Comparison of ENCODE assay signal across 18 mouse cellular contexts in genomic region chr1:154794518-154794951, GRCm38 (mm10).
DNase-seq lines count a peak whose midpoint lies in the region; ATAC-seq and TF ChIP-seq lines count a peak whose summit lies in the region.
"Had no signal": no experiment of that assay in that cellular context is flagged by ENCODE, and none has a peak within 500 bp of the region (broad histone marks: within the 10 kb centered on the region; RNA-seq: fewer than 3 reads in every experiment).

No protein-coding gene starts in this region.

- H3K27ac ChIP-seq in spleen, adult 2 months (ENCODE audit: insufficient read depth, low read length) = peak overlapping the region; percentile 40
- H3K27ac ChIP-seq in CH12.LX (ENCODE audit: insufficient read depth, low read depth) = no peak overlapping the region
- H3K27ac ChIP-seq in bone marrow, adult 2 months (ENCODE audit: control insufficient read depth, insufficient read depth, low read depth, low read length, poor library complexity) = peak overlapping the region; percentile 43; the same call in 1 of the 2 replicates
- no peak overlapping the region for H3K27ac ChIP-seq in hindbrain, embryonic 11.5 days (ENCODE audit: low read depth, low read length)
- no peak overlapping the region for H3K27ac ChIP-seq in hindbrain, embryonic 10.5 days
- H3K27ac ChIP-seq: embryonic facial prominence, embryonic 12.5 days; heart, embryonic 13.5 days; kidney, postnatal 0 days had no signal

- dilution Hi-C loops in CH12.LX (cut with MboI; ENCODE audit: extremely low pct_ligation_motif_present, extremely low pct_unique_long_range_greater_than_20kb, low sequenced_read_pairs) = no loop called here

- no peak overlapping the region for H3K4me2 ChIP-seq in CH12.LX (ENCODE audit: insufficient read depth, low read depth, poor library complexity, severe bottlenecking)
- H3K4me2 ChIP-seq in hindbrain, embryonic 11.5 days (replicated peaks; ENCODE audit: low read depth, low read length) = no peak overlapping the region
- H3K4me2 ChIP-seq: embryonic facial prominence, embryonic 12.5 days; heart, embryonic 13.5 days; lung, embryonic 14.5 days had no signal

- in situ Hi-C loops in CH12.LX (cut with MboI; ENCODE audit: low pct_ligation_motif_present, low pct_unique_long_range_greater_than_20kb, low sequenced_read_pairs) = no loop called here

- TF ChIP-seq EP300 in CH12.LX (IDR thresholded peaks at IDR 0.05; ENCODE audit: low read length) = peak; percentile 29; the same call in 1 of the 2 replicates

- H3K27me3 ChIP-seq in spleen, adult 2 months (ENCODE audit: control insufficient read depth, insufficient read depth, low read length) = no peaks in the 10 kb centered on the region
- H3K27me3 ChIP-seq in CH12.LX (replicated peaks) = no peaks in the 10 kb centered on the region
- no peaks in the 10 kb centered on the region for H3K27me3 ChIP-seq in hindbrain, embryonic 11.5 days (ENCODE audit: control insufficient read depth, insufficient read depth, low read length)
- no peaks in the 10 kb centered on the region for H3K27me3 ChIP-seq in hindbrain, embryonic 10.5 days (ENCODE audit: insufficient read depth, poor library complexity, severe bottlenecking)
- H3K27me3 ChIP-seq: embryonic facial prominence, embryonic 12.5 days had no signal

- DNase-seq in spleen, adult 2 months (ENCODE audit: low read depth in 1 of 2, low spot score in 2 of 2) = peak; percentile 25 to 45
- no peak for DNase-seq in spleen, postnatal 14 days (ENCODE audit: low spot score in 2 of 2)
- DNase-seq in CH12.LX (ENCODE audit: extremely low read depth) = peak; percentile 12
- DNase-seq in hindbrain, embryonic 11.5 days (ENCODE audit: low spot score) = no peak
- DNase-seq in hindbrain, embryonic 10.5 days (ENCODE audit: low spot score) = no peak
- DNase-seq: adrenal gland, postnatal 14 days; cerebellum, postnatal 25 days; forebrain, postnatal 0 days; gastrocnemius, postnatal 14 days; heart, postnatal 4 days; lung, embryonic 14.5 days; thymus, postnatal 25 days had no signal

- H3K9ac ChIP-seq in CH12.LX (ENCODE audit: insufficient read depth, low read depth) = no peak overlapping the region
- no peak overlapping the region for H3K9ac ChIP-seq in hindbrain, embryonic 11.5 days (ENCODE audit: low read depth, low read length)
- H3K9ac ChIP-seq: embryonic facial prominence, embryonic 12.5 days; forebrain, postnatal 0 days; heart, embryonic 13.5 days; lung, embryonic 14.5 days had no signal

- WGBS in spleen, adult 2 months = 6% methylated on average over 8 of the region's 8 CpGs
- WGBS in bone marrow, adult 2 months = 0% methylated on average over 8 of the region's 8 CpGs
- 86% methylated on average over 8 of the region's 8 CpGs for WGBS in hindbrain, embryonic 11.5 days
- 86% methylated on average over 8 of the region's 8 CpGs for WGBS in hindbrain, embryonic 10.5 days

- peak; percentile 38 for ATAC-seq in monocyte, adult 5-6 weeks (replicated peaks; ENCODE audit: insufficient number of reproducible peaks, low FRiP score, low TSS enrichment, poor library complexity, severe bottlenecking)
- ATAC-seq in hindbrain, embryonic 11.5 days (ENCODE audit: low FRiP score) = no peak
- ATAC-seq: forebrain, postnatal 0 days; intestine, embryonic 16.5 days had no signal

- TF ChIP-seq POLR2A in spleen, adult 2 months (IDR thresholded peaks at IDR 0.05; ENCODE audit: low read depth, low read length) = no peak
- no peak for TF ChIP-seq POLR2A in CH12.LX (IDR thresholded peaks at IDR 0.05; ENCODE audit: low read depth, low read length)
- TF ChIP-seq POLR2A in bone marrow, adult 2 months (IDR thresholded peaks at IDR 0.05; ENCODE audit: borderline replicate concordance, control insufficient read depth, low read depth, low read length) = no peak

- H3K9me3 ChIP-seq in CH12.LX (replicated peaks; ENCODE audit: low read length) = peaks cover 2% of the 10 kb centered on the region
- no peaks in the 10 kb centered on the region for H3K9me3 ChIP-seq in hindbrain, embryonic 11.5 days (ENCODE audit: control insufficient read depth, low read length)
- no peaks in the 10 kb centered on the region for H3K9me3 ChIP-seq in hindbrain, embryonic 10.5 days
- H3K9me3 ChIP-seq: embryonic facial prominence, embryonic 12.5 days; heart, embryonic 13.5 days had no signal

- TF ChIP-seq CTCF in spleen, adult 2 months (IDR thresholded peaks at IDR 0.05; ENCODE audit: extremely low read depth, insufficient read depth, insufficient read length, insufficient replicate concordance) = no peak
- TF ChIP-seq CTCF in CH12.LX (conservative IDR thresholded peaks at IDR 0.05 in 1 of 2, IDR thresholded peaks at IDR 0.05 in 1 of 2; ENCODE audit: low read depth in 2 of 2, low read length in 2 of 2) = no peak
- no peak for TF ChIP-seq CTCF in bone marrow, adult 2 months (IDR thresholded peaks at IDR 0.05; ENCODE audit: control insufficient read depth, insufficient read depth, low read length)

- H3K4me1 ChIP-seq in spleen, adult 2 months (ENCODE audit: control insufficient read depth, insufficient read depth, insufficient read length) = peaks cover 30% of the 10 kb centered on the region
- H3K4me1 ChIP-seq in CH12.LX (ENCODE audit: control insufficient read depth in 1 of 2, insufficient read depth in 2 of 2) = peaks cover 25 to 35% of the 10 kb centered on the region in 2 experiments
- peaks cover 15% of the 10 kb centered on the region; the same call in 1 of the 2 replicates for H3K4me1 ChIP-seq in bone marrow, adult 2 months (ENCODE audit: control insufficient read depth, insufficient read depth, low read length)
- H3K4me1 ChIP-seq in hindbrain, embryonic 11.5 days (replicated peaks; ENCODE audit: control insufficient read depth, insufficient read depth, low read length) = no peaks in the 10 kb centered on the region
- H3K4me1 ChIP-seq in hindbrain, embryonic 10.5 days (replicated peaks) = peaks cover 10% of the 10 kb centered on the region

- H3K79me2 ChIP-seq in CH12.LX (replicated peaks; ENCODE audit: control insufficient read depth, extremely low read depth, insufficient read depth, poor library complexity, severe bottlenecking) = no peaks in the 10 kb centered on the region

- TF ChIP-seq RAD21 in CH12.LX (IDR thresholded peaks at IDR 0.05; ENCODE audit: low read depth, low read length) = no peak

- no peak overlapping the region for H3K4me3 ChIP-seq in spleen, adult 2 months (ENCODE audit: extremely low read depth, insufficient read depth, insufficient read length)
- H3K4me3 ChIP-seq in CH12.LX (replicated peaks in 1 of 3; ENCODE audit: low read depth in 2 of 3, low read length in 2 of 3, poor library complexity in 1 of 3) = no peak overlapping the region
- no peak overlapping the region for H3K4me3 ChIP-seq in bone marrow, adult 2 months (replicated peaks; ENCODE audit: control insufficient read depth, low read depth, low read length)
- H3K4me3 ChIP-seq in hindbrain, embryonic 11.5 days (ENCODE audit: low read depth, low read length) = no peak overlapping the region
- H3K4me3 ChIP-seq in hindbrain, embryonic 10.5 days = no peak overlapping the region
- H3K4me3 ChIP-seq: embryonic facial prominence, embryonic 12.5 days; heart, embryonic 13.5 days had no signal

- H3K36me3 ChIP-seq in spleen, adult 2 months (ENCODE audit: control insufficient read depth, insufficient read depth, low read length) = no peaks in the 10 kb centered on the region
- H3K36me3 ChIP-seq in CH12.LX (replicated peaks in 1 of 2; ENCODE audit: control insufficient read depth in 1 of 2, insufficient read depth in 1 of 2, low read length in 1 of 2) = peaks cover 43 to 46% of the 10 kb centered on the region in 2 experiments
- H3K36me3 ChIP-seq in hindbrain, embryonic 11.5 days (ENCODE audit: control insufficient read depth, insufficient read depth, low read length) = no peaks in the 10 kb centered on the region
- H3K36me3 ChIP-seq in hindbrain, embryonic 10.5 days = no peaks in the 10 kb centered on the region
- H3K36me3 ChIP-seq: embryonic facial prominence, embryonic 12.5 days; heart, embryonic 13.5 days had no signal

TF ChIP-seq in CH12.LX, 34 proteins besides CTCF, POLR2A, EP300 and RAD21:
- TF ChIP-seq ETS1 (conservative IDR thresholded peaks at IDR 0.05; ENCODE audit: low read depth, low read length) (no peak), CHD2 (IDR thresholded peaks at IDR 0.05; ENCODE audit: low read length) (no peak), ELF1 (IDR thresholded peaks at IDR 0.05; ENCODE audit: low read depth, low read length) (0 out of 2 replicates have a peak, but pooled peaks have one; percentile 30), JUN (IDR thresholded peaks at IDR 0.05; ENCODE audit: insufficient read depth, low read depth, low read length) (no peak)

Comparison
In these comparisons a context has a peak if more than half of its experiments do, and no peak if none do; other contexts are left out.
1. DNase-seq: peak in spleen, adult 2 months (2 of 2) and CH12.LX (single experiment); none in spleen, postnatal 14 days (0 of 2), hindbrain, embryonic 11.5 days (single experiment) and hindbrain, embryonic 10.5 days (single experiment).
2. H3K27ac ChIP-seq: peak in spleen, adult 2 months (single experiment) and bone marrow, adult 2 months (single experiment); none in CH12.LX (single experiment), hindbrain, embryonic 11.5 days (single experiment) and hindbrain, embryonic 10.5 days (single experiment).